Mouse (Mus musculus): ENCODE data around the gene Zfp114. TPM values are rescaled to one million over a fixed set of nuclear protein-coding genes. Genes with fewer than 3 reads are reported as not detected.

Zfp114 gene
- polyA plus RNA-seq (2015; fragmentation: Nextera tagmentation; extraction: Ambion mirVana): 3.0 and 3.4 TPM in 2 replicates

GRCm38 (mm10) chr7:24174618-24175336 is at the start of gene Zfp114:
Zfp114 (plus strand) TSS chr7:24175060.
- peak; percentile 62; the same call in 1 of the 2 replicates for ATAC-seq (replicated peaks; ENCODE audit: insufficient number of reproducible peaks, insufficient read depth, low FRiP score, low read depth)
- H3K27ac ChIP-seq: peak within 1 kb of the TSS; percentile 52; the same call in 1 of the 2 replicates
- H3K9ac ChIP-seq: peak within 1 kb of the TSS; percentile 58
- no peaks in the 10 kb centered on the region for H3K9me3 ChIP-seq (replicated peaks)
- peak within 1 kb of the TSS; percentile 69 for H3K4me3 ChIP-seq
- H3K27me3 ChIP-seq: no peaks in the 10 kb centered on the region
- WGBS: 15% methylated on average over 23 of the region's 23 CpGs
- no peaks in the 10 kb centered on the region for H3K36me3 ChIP-seq
- peak within 1 kb of the TSS; percentile 67 for H3K4me2 ChIP-seq
- peaks cover 11% of the 10 kb centered on the region; the same call in 1 of the 2 replicates for H3K4me1 ChIP-seq (replicated peaks)

- H3K9me3 ChIP-seq (replicated peaks): no peaks in the 10 kb centered on the region
- peak overlapping the region; percentile 75 for H3K9ac ChIP-seq
- no peak for ATAC-seq (replicated peaks; ENCODE audit: insufficient number of reproducible peaks, insufficient read depth, low FRiP score, low read depth)
- peaks cover 11% of the 10 kb centered on the region for H3K4me1 ChIP-seq (replicated peaks)
- H3K27ac ChIP-seq: no peak overlapping the region
- no peaks in the 10 kb centered on the region for H3K27me3 ChIP-seq
- 18% methylated on average over 6 of the region's 6 CpGs for WGBS
- H3K36me3 ChIP-seq: peaks cover 23% of the 10 kb centered on the region
- peak overlapping the region; percentile 74 for H3K4me2 ChIP-seq
- H3K4me3 ChIP-seq: peak overlapping the region; percentile 76
These were observed 41.4 kb upstream of the Zfp114 start for GRCm38 (mm10) chr7:24133425-24133995.

- 3% methylated on average over 32 of the region's 32 CpGs for WGBS
- peak within 1 kb of the TSS; percentile 74 for H3K4me2 ChIP-seq
- H3K4me3 ChIP-seq: peak within 1 kb of the TSS; percentile 76
- H3K36me3 ChIP-seq: peaks cover 30% of the 10 kb centered on the region
- ATAC-seq (replicated peaks; ENCODE audit: insufficient number of reproducible peaks, insufficient read depth, low FRiP score, low read depth): peak; percentile 93
- H3K9ac ChIP-seq: peak within 1 kb of the TSS; percentile 75
- peaks cover 11% of the 10 kb centered on the region for H3K4me1 ChIP-seq (replicated peaks)
- H3K27me3 ChIP-seq: no peaks in the 10 kb centered on the region
- H3K9me3 ChIP-seq (replicated peaks): no peaks in the 10 kb centered on the region
- peak within 1 kb of the TSS; percentile 45 for H3K27ac ChIP-seq
These were observed 40.6 kb upstream of the Zfp114 start, which contains the start of gene Zfp235 for GRCm38 (mm10) chr7:24133996-24134828. Zfp235 (plus strand) TSS chr7:24134169.

- ATAC-seq (replicated peaks; ENCODE audit: insufficient number of reproducible peaks, insufficient read depth, low FRiP score, low read depth): no peak
- WGBS: 87% methylated on average over 6 of the region's 6 CpGs
- Histone ChIP-seq H3K27ac (no peak overlapping the region), H3K4me2 (no peak overlapping the region), H3K4me1 (replicated peaks) (no peaks in the 10 kb centered on the region), H3K27me3 (no peaks in the 10 kb centered on the region), H3K4me3 (no peak overlapping the region), H3K36me3 (peaks cover 52% of the 10 kb centered on the region), H3K9me3 (replicated peaks) (no peaks in the 10 kb centered on the region), H3K9ac (no peak overlapping the region)
These were observed 32.3 kb upstream of the Zfp114 start for GRCm38 (mm10) chr7:24142566-24142965.

- no peak overlapping the region for H3K4me2 ChIP-seq
These were observed 21.6 kb upstream of the Zfp114 start for GRCm38 (mm10) chr7:24153272-24153671.

GRCm38 (mm10) chr7:24172191-24172590 is 2.7 kb upstream of the Zfp114 start:
- Histone ChIP-seq H3K4me2 (no peak overlapping the region), H3K9ac (no peak overlapping the region), H3K9me3 (replicated peaks) (no peaks in the 10 kb centered on the region), H3K4me3 (no peak overlapping the region), H3K27ac (no peak overlapping the region), H3K36me3 (no peaks in the 10 kb centered on the region), H3K4me1 (replicated peaks) (0 out of 2 replicates have a peak, but pooled peaks cover 5% of the 10 kb centered on the region), H3K27me3 (no peaks in the 10 kb centered on the region)
- ATAC-seq (replicated peaks; ENCODE audit: insufficient number of reproducible peaks, insufficient read depth, low FRiP score, low read depth): no peak
- 56% methylated on average over 4 of the region's 4 CpGs for WGBS

More at GRCm38 (mm10) chr7:24153272-24153671, 21.6 kb upstream of the Zfp114 start:
- Histone ChIP-seq H3K27ac (no peak overlapping the region), H3K27me3 (no peaks in the 10 kb centered on the region), H3K36me3 (no peaks in the 10 kb centered on the region), H3K9ac (no peak overlapping the region), H3K4me3 (no peak overlapping the region), H3K9me3 (replicated peaks) (no peaks in the 10 kb centered on the region), H3K4me1 (replicated peaks) (no peaks in the 10 kb centered on the region)
- 9% methylated on average over 1 of the region's 1 CpGs for whole genome bisulfite sequencing
- no peak for ATAC-seq (replicated peaks; ENCODE audit: insufficient number of reproducible peaks, insufficient read depth, low FRiP score, low read depth)

- Histone ChIP-seq H3K9me3 (replicated peaks) (no peaks in the 10 kb centered on the region), H3K27me3 (no peaks in the 10 kb centered on the region), H3K36me3 (no peaks in the 10 kb centered on the region), H3K27ac (no peak overlapping the region), H3K9ac (peak overlapping the region; percentile 58), H3K4me2 (peak overlapping the region; percentile 67), H3K4me1 (replicated peaks) (peaks cover 11% of the 10 kb centered on the region; the same call in 1 of the 2 replicates), H3K4me3 (peak overlapping the region; percentile 69)
- no peak for ATAC-seq (replicated peaks; ENCODE audit: insufficient number of reproducible peaks, insufficient read depth, low FRiP score, low read depth)
- WGBS: 52% methylated on average over 6 of the region's 6 CpGs
These were observed 464 bp downstream of the Zfp114 start for GRCm38 (mm10) chr7:24175337-24175711.

GRCm38 (mm10) chr7:24187611-24188010 is 12.8 kb downstream of the Zfp114 start:
- H3K9ac ChIP-seq: no peak overlapping the region
- H3K9me3 ChIP-seq (replicated peaks): no peaks in the 10 kb centered on the region
- WGBS: 64% methylated on average over 1 of the region's 1 CpGs
- no peak overlapping the region for H3K4me2 ChIP-seq
- no peak for ATAC-seq (replicated peaks; ENCODE audit: insufficient number of reproducible peaks, insufficient read depth, low FRiP score, low read depth)
- no peaks in the 10 kb centered on the region for H3K27me3 ChIP-seq
- H3K27ac ChIP-seq: no peak overlapping the region
- no peaks in the 10 kb centered on the region for H3K4me1 ChIP-seq (replicated peaks)
- H3K36me3 ChIP-seq: no peaks in the 10 kb centered on the region
- H3K4me3 ChIP-seq: no peak overlapping the region

- H3K27me3 ChIP-seq: no peaks in the 10 kb centered on the region
- no peaks in the 10 kb centered on the region for H3K4me1 ChIP-seq (replicated peaks)
- no peak overlapping the region for H3K4me2 ChIP-seq
- no peak overlapping the region for H3K4me3 ChIP-seq
- H3K36me3 ChIP-seq: peaks cover 4% of the 10 kb centered on the region; the same call in 1 of the 2 replicates
- no peak overlapping the region for H3K27ac ChIP-seq
- ATAC-seq (replicated peaks; ENCODE audit: insufficient number of reproducible peaks, insufficient read depth, low FRiP score, low read depth): no peak
- 64% methylated on average over 4 of the region's 4 CpGs for WGBS
- no peak overlapping the region for H3K9ac ChIP-seq
- H3K9me3 ChIP-seq (replicated peaks): no peaks in the 10 kb centered on the region
These were observed 14.2 kb downstream of the Zfp114 start for GRCm38 (mm10) chr7:24188901-24189570.

- Histone ChIP-seq H3K4me1 (replicated peaks) (no peaks in the 10 kb centered on the region), H3K9me3 (replicated peaks) (no peaks in the 10 kb centered on the region), H3K27me3 (no peaks in the 10 kb centered on the region), H3K4me2 (no peak overlapping the region), H3K27ac (no peak overlapping the region), H3K9ac (no peak overlapping the region), H3K4me3 (no peak overlapping the region), H3K36me3 (peaks cover 9% of the 10 kb centered on the region; the same call in 1 of the 2 replicates)
- ATAC-seq (replicated peaks; ENCODE audit: insufficient number of reproducible peaks, insufficient read depth, low FRiP score, low read depth): no peak
- WGBS: 21% methylated on average over 5 of the region's 5 CpGs
These were observed 14.7 kb downstream of the Zfp114 start for GRCm38 (mm10) chr7:24189571-24189944.

GRCm38 (mm10) chr7:24191361-24191760 is 16.5 kb downstream of the Zfp114 start:
- H3K4me3 ChIP-seq: no peak overlapping the region
- H3K4me2 ChIP-seq: no peak overlapping the region
- H3K4me1 ChIP-seq (replicated peaks): no peaks in the 10 kb centered on the region
- ATAC-seq (replicated peaks; ENCODE audit: insufficient number of reproducible peaks, insufficient read depth, low FRiP score, low read depth): no peak
- no peaks in the 10 kb centered on the region for H3K27me3 ChIP-seq
- no peak overlapping the region for H3K27ac ChIP-seq
- H3K36me3 ChIP-seq: peaks cover 11% of the 10 kb centered on the region; the same call in 1 of the 2 replicates
- no peaks in the 10 kb centered on the region for H3K9me3 ChIP-seq (replicated peaks)
- no peak overlapping the region for H3K9ac ChIP-seq
- 76% methylated on average over 2 of the region's 2 CpGs for WGBS

Data from heart, embryonic 15.5 days (tissue).